Mouse (Mus musculus) erythroblast, embryonic 14.5 days (primary cell): ENCODE data around the gene Fam221b. TPM values are rescaled to one million over a fixed set of nuclear protein-coding genes. Genes with fewer than 3 reads are reported as not detected.

Experiments used
- H3K27me3 ChIP-seq: 2 replicates; pipeline ENCODE4 v1.6.1; 2012; ENCODE audit warnings: inconsistent platforms; ENCODE audit not compliant: control insufficient read depth
- H3K36me3 ChIP-seq: 2 replicates; pipeline ENCODE4 v1.6.1; 2012; ENCODE audit warnings: mild to moderate bottlenecking, inconsistent platforms; ENCODE audit not compliant: control insufficient read depth
- H3K4me1 ChIP-seq: 2 replicates; pipeline ENCODE4 v1.6.1; 2012; ENCODE audit warnings: inconsistent platforms; ENCODE audit not compliant: control insufficient read depth
- H3K4me3 ChIP-seq: replicated peaks from 2 replicates; pipeline ENCODE3; 2012; ENCODE audit warnings: moderate library complexity, mild to moderate bottlenecking, inconsistent platforms
- H3K9me3 ChIP-seq: 2 replicates; pipeline ENCODE4 v1.6.1; 2012; ENCODE audit warnings: low read length, inconsistent platforms, mixed read lengths; ENCODE audit not compliant: control insufficient read depth
- GATA1 ChIP-seq: IDR thresholded peaks from 2 replicates; pipeline ENCODE4 v1.6.1; 2012; ENCODE audit warnings: low read length, inconsistent platforms, mixed read lengths
- TAL1 ChIP-seq: IDR thresholded peaks from 3 replicates; pipeline ENCODE4 v1.6.1; 2012; ENCODE audit warnings: low read length, inconsistent platforms, mixed read lengths
- polyA plus RNA-seq: library from polyadenylated mRNA; stranded (reverse); fragments of >175 nt; gene quantifications from 2 replicates; pipeline ENCODE4 v1.2.3, GENCODE M21; 2012

The Fam221b gene
- polyA plus RNA-seq, 1 experiment = 0.04 TPM

DNA sequence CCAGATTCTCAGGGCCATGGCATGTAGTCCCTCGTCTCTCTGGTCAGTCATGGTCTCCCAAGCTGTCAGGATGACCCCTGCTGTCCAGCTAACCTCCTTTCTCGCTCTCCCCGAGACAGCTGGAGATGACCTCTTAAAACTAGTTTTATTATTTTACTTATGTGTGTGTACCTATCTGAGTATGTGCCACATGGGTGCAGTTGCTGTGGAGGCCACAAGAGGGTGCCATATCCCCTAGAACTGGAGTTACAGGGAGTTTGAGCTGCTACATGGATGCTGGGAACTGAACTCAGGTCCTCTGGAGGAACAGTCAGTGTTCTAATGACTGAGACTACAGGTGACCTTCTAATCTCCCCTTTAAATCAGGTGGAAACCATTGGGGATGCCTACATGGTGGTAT, 19.2 kb downstream of the Fam221b start:
- no peaks in the 10 kb centered on the region for H3K36me3 ChIP-seq

DNA sequence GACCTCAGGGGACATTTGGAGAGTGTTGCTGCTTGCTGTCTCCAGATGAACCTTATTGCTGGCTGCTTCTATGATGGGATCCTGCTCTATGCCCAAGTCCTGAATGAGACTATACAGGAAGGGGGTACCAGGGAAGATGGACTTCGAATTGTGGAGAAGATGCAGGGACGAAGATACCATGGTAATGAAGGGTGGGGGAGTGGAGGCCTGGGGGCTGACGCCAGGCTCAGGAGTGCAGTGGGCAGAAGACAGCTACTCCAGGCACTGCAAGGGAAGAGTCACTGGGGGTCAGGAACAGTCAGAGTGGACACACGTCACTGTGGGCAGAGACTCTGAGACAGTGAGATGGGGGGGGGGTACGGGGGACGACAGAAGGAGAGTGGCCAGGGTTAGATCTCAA, 28.5 kb downstream of the Fam221b start:
- TF ChIP-seq GATA1 = no peak
- no peak for TF ChIP-seq TAL1
- H3K27me3 ChIP-seq = no peaks in the 10 kb centered on the region; the same call in none of the 2 replicates
- no peaks in the 10 kb centered on the region for H3K36me3 ChIP-seq
- no peaks in the 10 kb centered on the region for H3K9me3 ChIP-seq
- no peak overlapping the region for H3K4me3 ChIP-seq
- H3K4me1 ChIP-seq = peaks cover 3% of the 10 kb centered on the region

More for the DNA sequence above, 19.2 kb downstream of the Fam221b start:
- H3K27me3 ChIP-seq = peaks cover 3% of the 10 kb centered on the region
- no peak overlapping the region for H3K4me3 ChIP-seq
- H3K4me1 ChIP-seq = peaks cover 19% of the 10 kb centered on the region
- peaks cover 11% of the 10 kb centered on the region for H3K9me3 ChIP-seq
- no peak for TF ChIP-seq GATA1
- no peak for TF ChIP-seq TAL1

- Histone ChIP-seq H3K27me3 (no peaks in the 10 kb centered on the region; the same call in none of the 2 replicates), H3K36me3 (no peaks in the 10 kb centered on the region), H3K9me3 (no peaks in the 10 kb centered on the region), H3K4me3 (no peak overlapping the region), H3K4me1 (peaks cover 7% of the 10 kb centered on the region)
- TF ChIP-seq GATA1 (no peak), TAL1 (no peak)
Observed at GRCm38 (mm10) chr4:43640076-43640475, 28.9 kb downstream of the Fam221b start.

GRCm38 (mm10) chr4:43636751-43637150, 32.2 kb downstream of the Fam221b start:
- Histone ChIP-seq H3K27me3 (peaks cover 22% of the 10 kb centered on the region), H3K4me3 (no peak overlapping the region), H3K4me1 (peaks cover 9% of the 10 kb centered on the region), H3K9me3 (no peaks in the 10 kb centered on the region; the same call in 1 of the 2 replicates), H3K36me3 (no peaks in the 10 kb centered on the region)
- no peak for TF ChIP-seq TAL1
- TF ChIP-seq GATA1 = no peak

DNA sequence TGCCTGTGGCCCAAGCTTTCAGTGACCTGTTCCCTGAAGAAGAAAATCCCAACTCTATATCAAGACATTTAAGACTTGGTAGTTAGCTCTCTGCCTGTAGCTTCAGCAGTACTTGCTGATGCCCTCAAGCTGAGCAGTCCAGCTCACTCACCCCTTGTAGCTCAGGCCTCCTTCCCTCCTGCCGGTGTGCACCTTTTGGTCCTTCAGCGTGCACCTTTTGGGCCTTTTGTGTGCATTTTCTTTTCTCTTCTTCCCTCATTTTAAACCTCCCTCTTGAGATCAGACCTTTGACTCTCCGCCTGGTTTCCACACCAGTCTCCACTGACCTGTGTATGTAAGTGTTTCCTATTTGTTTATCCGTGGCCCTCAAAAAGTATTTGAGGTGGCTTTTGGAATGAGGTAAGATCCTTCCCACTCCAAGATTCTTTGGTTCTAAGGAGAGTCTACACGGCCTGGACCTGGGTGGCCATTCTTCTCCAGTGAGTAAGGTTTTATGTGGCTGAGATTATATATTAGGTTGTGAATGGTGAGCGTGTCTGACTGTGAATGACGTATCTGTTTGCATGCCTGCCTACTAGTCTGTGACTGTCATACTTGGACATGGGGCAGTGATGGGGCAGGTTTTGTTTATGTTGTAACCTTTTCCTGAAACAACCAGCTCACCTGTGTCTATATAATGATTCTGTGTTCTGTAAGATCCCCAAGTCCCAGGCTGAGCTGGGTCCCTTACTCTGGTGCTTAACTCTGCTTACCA, 34.1 kb downstream of the Fam221b start:
- Histone ChIP-seq H3K4me1 (peaks cover 24% of the 10 kb centered on the region), H3K4me3 (no peak overlapping the region), H3K36me3 (no peaks in the 10 kb centered on the region), H3K27me3 (peaks cover 40% of the 10 kb centered on the region), H3K9me3 (no peaks in the 10 kb centered on the region; the same call in 1 of the 2 replicates)
- TF ChIP-seq GATA1 (no peak), TAL1 (no peak)

- Histone ChIP-seq H3K4me3 (no peak overlapping the region), H3K9me3 (no peaks in the 10 kb centered on the region; the same call in 1 of the 2 replicates), H3K4me1 (peaks cover 30% of the 10 kb centered on the region), H3K36me3 (no peaks in the 10 kb centered on the region), H3K27me3 (peaks cover 40% of the 10 kb centered on the region)
- TF ChIP-seq GATA1 (no peak), TAL1 (no peak)
Observed at GRCm38 (mm10) chr4:43633736-43634135, 35.2 kb downstream of the Fam221b start.

DNA sequence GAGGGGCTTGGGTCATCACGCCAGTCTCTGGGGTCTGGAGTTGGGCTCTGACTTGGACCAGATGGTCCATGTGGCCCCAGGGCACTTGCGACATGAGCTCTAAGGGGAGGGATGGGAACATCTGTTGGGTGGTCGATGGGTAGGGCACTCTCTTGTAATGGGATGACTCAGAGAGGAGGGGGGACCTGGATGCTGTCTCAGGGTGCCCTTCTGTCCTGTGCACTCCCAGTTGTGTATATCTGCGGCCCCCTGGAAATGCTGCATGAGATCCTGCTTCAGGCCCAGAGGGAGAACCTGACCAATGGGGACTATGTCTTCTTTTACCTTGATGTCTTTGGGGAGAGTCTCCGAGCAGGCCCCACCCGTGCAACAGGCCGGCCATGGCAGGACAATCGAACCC, 35.6 kb downstream of the Fam221b start:
- no peaks in the 10 kb centered on the region; the same call in 1 of the 2 replicates for H3K9me3 ChIP-seq
- H3K27me3 ChIP-seq = peaks cover 40% of the 10 kb centered on the region
- H3K4me3 ChIP-seq = no peak overlapping the region
- peaks cover 30% of the 10 kb centered on the region for H3K4me1 ChIP-seq
- no peak for TF ChIP-seq GATA1
- TF ChIP-seq TAL1 = no peak
- no peaks in the 10 kb centered on the region for H3K36me3 ChIP-seq

GRCm38 (mm10) chr4:43631956-43632920, 36.7 kb downstream of the Fam221b start:
- TF ChIP-seq TAL1 (no peak), GATA1 (no peak)
- H3K9me3 ChIP-seq = no peaks in the 10 kb centered on the region; the same call in 1 of the 2 replicates
- no peak overlapping the region for H3K4me3 ChIP-seq
- peaks cover 40% of the 10 kb centered on the region for H3K27me3 ChIP-seq
- H3K4me1 ChIP-seq = peaks cover 30% of the 10 kb centered on the region
- H3K36me3 ChIP-seq = no peaks in the 10 kb centered on the region
